Mouse (Mus musculus) gastrocnemius, postnatal 25 days (tissue): ENCODE measurements around the gene Cd8b1. TPM values are rescaled to one million over a fixed set of nuclear protein-coding genes. Genes with fewer than 3 reads are reported as not detected.

ENCODE experiments used
- DNase-seq: peaks from one replicate; pipeline ENCODE4 v3.0.0; 2022
- total RNA-seq, 2 experiments: library from RNA; stranded (reverse); gene quantifications; 1 replicate in 1 of 2; 2 replicates in 1 of 2; pipeline ENCODE4 v1.2.3; 2021

The Cd8b1 gene
- total RNA-seq, 2 experiments from 2014 or later: 0.29 TPM; not detected in 1

- DNase-seq: no peak
Measured at GRCm38 (mm10) chr6:71351201-71351600, 28.6 kb downstream of the Cd8b1 start.

- DNase-seq: no peak
Measured at GRCm38 (mm10) chr6:71352201-71352600, 29.6 kb downstream of the Cd8b1 start.

- no peak for DNase-seq
Measured at GRCm38 (mm10) chr6:71352866-71353427, 30.4 kb downstream of the Cd8b1 start.

GRCm38 (mm10) chr6:71353722-71354121 lies 31.1 kb downstream of the Cd8b1 start:
- no peak for DNase-seq

- no peak for DNase-seq
Measured at GRCm38 (mm10) chr6:71357493-71357892, 34.9 kb downstream of the Cd8b1 start.

GRCm38 (mm10) chr6:71360221-71360620 lies 37.6 kb downstream of the Cd8b1 start:
- no peak for DNase-seq

- DNase-seq: no peak
Measured at GRCm38 (mm10) chr6:71360751-71361150, 38.2 kb downstream of the Cd8b1 start.

- no peak for DNase-seq
Measured at GRCm38 (mm10) chr6:71361156-71361670, 38.6 kb downstream of the Cd8b1 start.

- DNase-seq: no peak
Measured at GRCm38 (mm10) chr6:71363995-71364394, 41.4 kb downstream of the Cd8b1 start.

GRCm38 (mm10) chr6:71369416-71369815 lies 46.8 kb downstream of the Cd8b1 start:
- DNase-seq: peak; percentile 29

GRCm38 (mm10) chr6:71371085-71371605 lies 48.6 kb downstream of the Cd8b1 start:
- DNase-seq: no peak

- no peak for DNase-seq
Measured at GRCm38 (mm10) chr6:71372041-71372720, 49.6 kb downstream of the Cd8b1 start.

GRCm38 (mm10) chr6:71373249-71373775 lies 50.7 kb downstream of the Cd8b1 start, which contains the start of gene Cd8a:
Gene Cd8a (plus strand): TSS chr6:71373427.
- DNase-seq: peak; percentile 26

GRCm38 (mm10) chr6:71374311-71374829 lies 51.8 kb downstream of the Cd8b1 start:
- no peak for DNase-seq

- DNase-seq: no peak
Measured at GRCm38 (mm10) chr6:71374921-71375320, 52.3 kb downstream of the Cd8b1 start.

GRCm38 (mm10) chr6:71376711-71377110 lies 54.1 kb downstream of the Cd8b1 start:
- no peak for DNase-seq

GRCm38 (mm10) chr6:71381654-71382053 lies 59.1 kb downstream of the Cd8b1 start:
- no peak for DNase-seq

Other genes with a start within 250 kb of the Cd8b1 start
- gene Thnsl2, start 178.3 kb upstream of the Cd8b1 start, total RNA-seq: 1 to 10 TPM; 5.1 to 6.1 TPM
- gene Fabp1, start 123.0 kb upstream of the Cd8b1 start, total RNA-seq: not detected
- 10 to 100 TPM; 23.2 to 27.4 TPM for gene Krcc1, start 51.1 kb upstream of the Cd8b1 start, total RNA-seq
- 100 to 1,000 TPM; 292 to 319 TPM for gene Smyd1, start 555 bp upstream of the Cd8b1 start, total RNA-seq
- gene Cd8a, start 50.6 kb downstream of the Cd8b1 start, total RNA-seq: under 1 TPM in 1 of 2 experiments, not detected in 1; 0.51 TPM
- gene Rmnd5a, start 117.8 kb downstream of the Cd8b1 start, total RNA-seq: 10 to 100 TPM; 85.7 to 94.4 TPM
- gene Rnf103, start 171.1 kb downstream of the Cd8b1 start, total RNA-seq: 10 to 100 TPM; 17.5 to 20.3 TPM
- gene Chmp3, start 221.0 kb downstream of the Cd8b1 start, total RNA-seq: 10 to 100 TPM; 36.2 to 38.6 TPM